Mouse (Mus musculus) limb, embryonic 11.5 days (tissue): ENCODE results near the gene Rpn1. TPM values are rescaled to one million over a fixed set of nuclear protein-coding genes. Genes with fewer than 3 reads are reported as not detected.

Source experiments
- ATAC-seq: fragments of 200-750 bp; cut with Nextera tagmentation; 2 replicates; pipeline ENCODE4 v1.8.0; 2017; ENCODE audit warnings: low read depth; ENCODE audit not compliant: insufficient number of reproducible peaks, low FRiP score, low TSS enrichment
- DNase-seq: peaks from one replicate; pipeline ENCODE4 v3.0.0-alpha.2; 2015; ENCODE audit warnings: low spot score
- H3K27ac ChIP-seq: fragments of 300-500 bp; sonication (generic); replicated peaks from 2 replicates; pipeline ENCODE4 v1.5.1; 2014; ENCODE audit warnings: low read depth, mild to moderate bottlenecking, low read length
- H3K27me3 ChIP-seq: fragments of 300-500 bp; sonication (generic); 2 replicates; pipeline ENCODE4 v1.6.1; 2014; ENCODE audit warnings: mild to moderate bottlenecking, low read length, mixed read lengths; ENCODE audit not compliant: control insufficient read depth, insufficient read depth
- H3K36me3 ChIP-seq: fragments of 300-500 bp; sonication (generic); 2 replicates; pipeline ENCODE4 v1.6.1; 2014; ENCODE audit warnings: mild to moderate bottlenecking, low read length, moderate library complexity, mixed read lengths; ENCODE audit not compliant: control insufficient read depth, insufficient read depth
- H3K4me1 ChIP-seq: fragments of 300-500 bp; sonication (generic); 2 replicates; pipeline ENCODE4 v1.6.1; 2014; ENCODE audit warnings: low read length, mixed read lengths; ENCODE audit not compliant: control insufficient read depth, insufficient read depth
- H3K4me2 ChIP-seq: fragments of 300-500 bp; sonication (generic); 2 replicates; pipeline ENCODE4 v1.6.1; 2014; ENCODE audit warnings: low read depth, mild to moderate bottlenecking, moderate library complexity; ENCODE audit not compliant: severe bottlenecking
- H3K4me3 ChIP-seq: fragments of 300-500 bp; sonication (generic); 2 replicates; pipeline ENCODE4 v1.5.1; 2014; ENCODE audit warnings: low read depth, low read length
- H3K9ac ChIP-seq: fragments of 300-500 bp; sonication (generic); 2 replicates; pipeline ENCODE4 v1.6.1; 2014; ENCODE audit warnings: mild to moderate bottlenecking, low read length
- H3K9me3 ChIP-seq: fragments of 300-500 bp; sonication (generic); 2 replicates; pipeline ENCODE4 v1.6.1; 2016; ENCODE audit warnings: low read length; ENCODE audit not compliant: control insufficient read depth
- WGBS: fragments of 180-500 bp; shearing (Covaris S2); extraction: QIAGEN DNeasy Blood & Tissue Kit; methylation state at CpG from one replicate; pipeline ENCODE4 v1.1.7; 2014; 5-methylcytosine and 5-hydroxymethylcytosine counted together
- polyA plus RNA-seq: library from polyadenylated mRNA; unstranded; fragments of >200 nt; fragmentation: Nextera tagmentation; extraction: Ambion mirVana; gene quantifications from 2 replicates; pipeline ENCODE4 v1.2.1, GENCODE M21; 2014

Gene Rpn1
- polyA plus RNA-seq, 1 experiment from 2014 or later, result 332 TPM

- Histone ChIP-seq H3K9ac (no peak overlapping the region), H3K36me3 (no peaks in the 10 kb centered on the region), H3K4me2 (no peak overlapping the region), H3K27ac (no peak overlapping the region), H3K4me1 (no peaks in the 10 kb centered on the region), H3K4me3 (no peak overlapping the region), H3K27me3 (no peaks in the 10 kb centered on the region), H3K9me3 (no peaks in the 10 kb centered on the region)
- 74% methylated on average over 5 of the region's 5 CpGs for WGBS
- ATAC-seq (no peak), DNase-seq (no peak)
Measured at GRCm38 (mm10) chr6:88071216-88071615, 13.1 kb upstream of the Rpn1 start.

- Histone ChIP-seq H3K36me3 (no peaks in the 10 kb centered on the region), H3K27me3 (no peaks in the 10 kb centered on the region), H3K4me1 (no peaks in the 10 kb centered on the region), H3K27ac (peak overlapping the region; percentile 76), H3K9ac (peak overlapping the region; percentile 59), H3K4me2 (peak overlapping the region; percentile 69), H3K4me3 (peak overlapping the region; percentile 33), H3K9me3 (no peaks in the 10 kb centered on the region)
- 4% methylated on average over 32 of the region's 32 CpGs for WGBS
- peak; percentile 98 for ATAC-seq
- peak; percentile 98 for DNase-seq
Measured at GRCm38 (mm10) chr6:88074752-88075554, 9.3 kb upstream of the Rpn1 start.

- Histone ChIP-seq H3K4me2 (peak overlapping the region; percentile 69; the same call in 1 of the 2 replicates), H3K27ac (no peak overlapping the region), H3K9ac (no peak overlapping the region), H3K4me3 (no peak overlapping the region), H3K9me3 (no peaks in the 10 kb centered on the region), H3K27me3 (no peaks in the 10 kb centered on the region), H3K36me3 (no peaks in the 10 kb centered on the region), H3K4me1 (no peaks in the 10 kb centered on the region)
- ATAC-seq (no peak), DNase-seq (no peak)
- 92% methylated on average over 1 of the region's 1 CpGs for WGBS
Measured at GRCm38 (mm10) chr6:88075960-88076517, 8.2 kb upstream of the Rpn1 start.

GRCm38 (mm10) chr6:88083095-88083494 is 1.2 kb upstream of the Rpn1 start:
- ATAC-seq (no peak), DNase-seq (no peak)
- WGBS, result 79% methylated on average over 7 of the region's 7 CpGs
- no peak overlapping the region for H3K9ac ChIP-seq
- H3K36me3 ChIP-seq, result no peaks in the 10 kb centered on the region
- no peak overlapping the region for H3K4me2 ChIP-seq
- H3K9me3 ChIP-seq, result no peaks in the 10 kb centered on the region
- no peaks in the 10 kb centered on the region for H3K27me3 ChIP-seq
- H3K27ac ChIP-seq, result no peak overlapping the region
- peaks cover 13% of the 10 kb centered on the region for H3K4me1 ChIP-seq
- H3K4me3 ChIP-seq, result no peak overlapping the region

- no peaks in the 10 kb centered on the region; the same call in 1 of the 2 replicates for H3K36me3 ChIP-seq
- no peak for ATAC-seq
- WGBS, result 75% methylated on average over 3 of the region's 3 CpGs
- DNase-seq, result no peak
- no peak overlapping the region for H3K9ac ChIP-seq
- peak overlapping the region; percentile 87; the same call in 1 of the 2 replicates for H3K4me3 ChIP-seq
- H3K27ac ChIP-seq, result no peak overlapping the region
- H3K27me3 ChIP-seq, result no peaks in the 10 kb centered on the region
- peaks cover 13% of the 10 kb centered on the region for H3K4me1 ChIP-seq
- H3K4me2 ChIP-seq, result peak overlapping the region; percentile 82
- H3K9me3 ChIP-seq, result no peaks in the 10 kb centered on the region
Measured at GRCm38 (mm10) chr6:88083672-88084071, 610 bp upstream of the Rpn1 start.

- H3K36me3 ChIP-seq, result peaks cover 18% of the 10 kb centered on the region; the same call in 1 of the 2 replicates
- no peak overlapping the region for H3K9ac ChIP-seq
- H3K4me1 ChIP-seq, result peaks cover 10% of the 10 kb centered on the region
- H3K4me2 ChIP-seq, result no peak overlapping the region
- H3K4me3 ChIP-seq, result no peak overlapping the region
- H3K27ac ChIP-seq, result no peak overlapping the region
- DNase-seq (no peak), ATAC-seq (no peak)
- H3K9me3 ChIP-seq, result no peaks in the 10 kb centered on the region
- no peaks in the 10 kb centered on the region for H3K27me3 ChIP-seq
- 80% methylated on average over 1 of the region's 1 CpGs for WGBS
Measured at GRCm38 (mm10) chr6:88088971-88089370, 4.7 kb downstream of the Rpn1 start.

- no peaks in the 10 kb centered on the region for H3K9me3 ChIP-seq
Measured at GRCm38 (mm10) chr6:88095377-88095776, 11.1 kb downstream of the Rpn1 start.

GRCm38 (mm10) chr6:88102096-88102495 is 17.8 kb downstream of the Rpn1 start:
- no peaks in the 10 kb centered on the region for H3K27me3 ChIP-seq
- no peak overlapping the region for H3K27ac ChIP-seq
- H3K4me3 ChIP-seq, result no peak overlapping the region
- H3K4me2 ChIP-seq, result no peak overlapping the region
- H3K4me1 ChIP-seq, result no peaks in the 10 kb centered on the region
- H3K9ac ChIP-seq, result no peak overlapping the region
- no peaks in the 10 kb centered on the region for H3K9me3 ChIP-seq
- 90% methylated on average over 6 of the region's 6 CpGs for WGBS
- DNase-seq (no peak), ATAC-seq (no peak)
- H3K36me3 ChIP-seq, result peaks cover 32% of the 10 kb centered on the region

More at GRCm38 (mm10) chr6:88095377-88095776, 11.1 kb downstream of the Rpn1 start:
- H3K4me2 ChIP-seq, result no peak overlapping the region
- no peaks in the 10 kb centered on the region for H3K27me3 ChIP-seq
- no peak overlapping the region for H3K4me3 ChIP-seq
- ATAC-seq, result no peak
- no peak overlapping the region for H3K27ac ChIP-seq
- no peaks in the 10 kb centered on the region for H3K4me1 ChIP-seq
- H3K9ac ChIP-seq, result no peak overlapping the region
- DNase-seq, result no peak
- peaks cover 33% of the 10 kb centered on the region; the same call in 1 of the 2 replicates for H3K36me3 ChIP-seq
- WGBS, result 88% methylated on average over 7 of the region's 7 CpGs
